Mouse (Mus musculus) lung, postnatal 36 days (tissue): ENCODE measurements around the gene Asap3.

Experiments
- DNase-seq: peaks from one replicate; pipeline ENCODE4 v3.0.0; 2022; ENCODE audit warnings: mixed read lengths

The Asap3 gene

GRCm38 (mm10) chr4:136259916-136260315 lies 53.8 kb downstream of the Asap3 start:
- no peak for DNase-seq

DNA sequence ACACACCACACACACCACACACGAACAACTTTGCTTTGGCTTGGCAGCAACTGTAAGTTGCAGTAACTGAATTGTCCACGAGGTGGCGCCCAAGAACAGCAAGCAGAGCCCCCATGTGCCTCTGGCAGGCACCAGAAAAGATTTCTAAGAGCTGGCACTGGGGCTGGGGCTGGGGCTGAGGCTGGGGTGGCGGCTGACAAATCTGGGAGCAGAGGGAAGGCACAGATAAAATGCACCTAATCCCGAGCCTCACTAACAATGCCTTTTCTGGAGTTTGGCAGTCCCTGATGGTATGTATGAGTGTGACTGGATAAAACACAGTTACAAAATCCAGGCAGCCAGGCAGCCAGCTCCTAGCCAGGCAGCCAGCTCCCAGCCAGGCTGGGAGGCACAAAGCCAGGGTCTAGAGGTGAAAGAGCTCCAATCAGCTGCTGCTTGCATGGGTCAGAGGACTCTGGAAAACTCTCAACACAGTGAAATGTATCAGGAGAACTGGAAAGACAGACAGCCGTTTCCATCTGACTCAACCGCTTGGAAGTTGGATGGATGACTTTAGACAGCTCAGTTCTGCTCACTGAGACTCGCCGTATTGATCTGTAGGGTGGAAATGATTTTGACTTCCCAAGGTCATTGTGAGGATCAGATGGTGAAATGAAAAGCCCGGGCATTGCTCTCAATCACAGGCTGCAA lies 54.5 kb downstream of the Asap3 start:
- peak; percentile 89 for DNase-seq

DNA sequence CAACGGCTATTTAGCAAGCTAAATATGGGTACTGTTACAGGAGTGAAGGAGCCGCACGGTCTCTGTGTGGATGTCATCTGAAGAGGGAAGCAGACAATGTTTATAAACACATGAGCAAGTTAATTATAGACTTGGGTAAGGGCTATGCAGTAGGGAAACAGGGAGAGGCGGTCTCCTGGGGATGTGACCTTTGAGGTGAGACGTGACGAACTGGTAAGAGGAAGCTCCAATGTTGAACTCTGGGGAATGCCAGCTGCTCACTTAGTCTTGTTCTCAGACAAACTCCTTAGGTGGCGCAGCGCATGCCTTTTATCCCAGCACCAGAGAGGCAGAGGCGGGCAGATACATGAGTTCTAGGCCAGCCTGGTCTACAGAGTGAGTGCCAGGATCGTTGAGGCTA lies 55.7 kb downstream of the Asap3 start:
- DNase-seq = peak; percentile 16

GRCm38 (mm10) chr4:136263555-136263954 lies 57.4 kb downstream of the Asap3 start:
- no peak for DNase-seq

DNA sequence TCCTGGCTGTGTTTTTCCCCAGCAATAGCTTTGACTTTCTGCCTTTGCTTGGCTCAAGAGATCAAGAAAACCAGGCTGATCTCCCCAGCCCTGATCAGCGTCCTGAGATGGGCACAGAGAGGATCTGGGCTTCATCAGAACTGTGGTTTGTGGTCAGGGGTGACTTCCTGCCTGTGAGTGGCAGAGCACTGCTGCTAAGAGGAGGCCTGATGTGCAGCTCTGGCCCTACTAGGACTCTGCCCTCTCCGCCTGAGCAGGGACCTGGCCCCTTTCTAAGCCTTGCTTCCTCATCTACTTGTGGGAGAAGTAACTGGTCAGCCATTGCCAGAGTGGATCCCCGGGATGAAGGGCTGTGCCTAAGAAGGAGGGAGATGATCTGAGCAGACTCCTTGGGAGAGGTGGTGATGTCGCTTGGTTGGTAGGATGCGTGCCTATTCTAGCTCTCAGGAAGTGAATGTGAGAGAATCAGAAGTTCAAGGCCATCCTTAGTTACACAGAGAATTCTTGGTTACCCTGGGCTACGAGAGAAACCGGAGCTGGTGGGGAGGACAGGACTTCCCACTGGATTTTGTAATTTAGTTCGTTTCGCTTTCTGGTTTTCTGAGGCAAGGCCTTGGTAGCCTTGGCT lies 60.7 kb downstream of the Asap3 start:
- DNase-seq = peak; percentile 55

DNA sequence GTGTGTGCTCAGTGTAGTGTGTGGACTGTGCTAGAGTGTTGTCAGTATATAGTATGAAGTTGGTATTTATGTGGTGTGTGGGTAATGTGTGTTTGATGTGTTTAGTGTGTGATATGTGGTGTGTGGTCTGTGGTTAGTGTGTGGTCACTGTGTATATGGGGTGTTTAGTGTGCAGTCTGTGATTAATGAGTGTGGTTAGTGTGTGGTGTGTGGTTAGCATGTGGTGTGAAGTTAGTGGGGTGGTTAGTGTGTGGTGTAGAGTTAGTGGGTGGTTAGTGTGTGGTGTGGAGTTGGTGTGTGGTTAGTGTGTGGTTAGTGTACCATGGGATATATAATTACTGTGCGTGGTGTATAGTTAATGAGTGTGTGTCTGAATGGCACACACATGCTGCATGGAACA lies 62.7 kb downstream of the Asap3 start:
- no peak for DNase-seq

- DNase-seq = no peak
Observed at GRCm38 (mm10) chr4:136270648-136271047, 64.5 kb downstream of the Asap3 start.

DNA sequence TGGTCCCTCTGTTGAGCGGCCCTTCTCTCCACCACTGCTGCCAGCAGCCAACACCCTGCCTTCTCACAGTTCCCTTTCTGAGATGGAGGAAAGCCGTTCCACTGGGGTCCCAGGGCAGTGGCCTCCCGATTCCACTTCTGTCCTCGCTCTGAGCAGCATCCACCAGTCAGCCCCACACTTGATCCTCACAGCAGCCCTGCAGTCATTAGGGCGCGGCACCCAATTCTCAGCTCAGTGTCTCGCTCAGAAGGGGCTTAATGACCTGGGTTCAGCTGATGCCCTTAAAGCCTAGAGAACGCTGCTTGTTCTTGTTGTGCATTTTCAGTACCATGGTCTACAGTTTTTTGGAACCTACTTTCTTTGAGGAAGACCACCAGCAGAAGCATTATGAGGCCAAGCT lies 74.9 kb downstream of the Asap3 start:
- no peak for DNase-seq

GRCm38 (mm10) chr4:136281611-136282010 lies 75.4 kb downstream of the Asap3 start:
- no peak for DNase-seq

GRCm38 (mm10) chr4:136282621-136283480 lies 76.7 kb downstream of the Asap3 start:
- DNase-seq = peak; percentile 32

- DNase-seq = no peak
Observed at GRCm38 (mm10) chr4:136283783-136284182, 77.6 kb downstream of the Asap3 start.

DNA sequence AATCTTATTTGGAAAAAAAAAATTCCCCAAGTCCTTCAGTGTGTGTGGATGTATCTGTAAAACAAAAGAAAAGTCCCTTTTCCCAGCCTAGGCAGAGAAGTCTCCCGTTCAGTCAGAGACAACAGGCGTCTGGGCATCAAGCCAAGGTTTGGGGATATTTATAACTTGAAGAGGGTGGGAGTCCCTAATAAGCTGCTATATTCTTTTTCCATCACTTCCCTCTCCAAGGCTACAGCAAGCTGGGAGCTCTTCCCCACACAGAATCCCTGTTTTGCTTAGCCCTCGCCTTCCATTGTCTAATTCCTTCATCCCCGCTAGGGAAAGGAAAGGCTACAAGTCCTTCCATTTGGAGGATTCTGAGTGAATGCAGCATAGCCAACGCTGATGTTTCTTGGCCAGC lies 78.3 kb downstream of the Asap3 start, which contains the start of gene Zfp46:
Gene Zfp46 (plus strand): TSS at position 229 of the 400 bp plus-strand sequence.
- DNase-seq = peak; percentile 89

- DNase-seq = peak; percentile 11
Observed at GRCm38 (mm10) chr4:136284891-136285290, 78.7 kb downstream of the Asap3 start.

GRCm38 (mm10) chr4:136285348-136285810 lies 79.2 kb downstream of the Asap3 start:
- peak; percentile 98 for DNase-seq

GRCm38 (mm10) chr4:136285811-136286371 lies 79.7 kb downstream of the Asap3 start:
- DNase-seq = peak; percentile 98

DNA sequence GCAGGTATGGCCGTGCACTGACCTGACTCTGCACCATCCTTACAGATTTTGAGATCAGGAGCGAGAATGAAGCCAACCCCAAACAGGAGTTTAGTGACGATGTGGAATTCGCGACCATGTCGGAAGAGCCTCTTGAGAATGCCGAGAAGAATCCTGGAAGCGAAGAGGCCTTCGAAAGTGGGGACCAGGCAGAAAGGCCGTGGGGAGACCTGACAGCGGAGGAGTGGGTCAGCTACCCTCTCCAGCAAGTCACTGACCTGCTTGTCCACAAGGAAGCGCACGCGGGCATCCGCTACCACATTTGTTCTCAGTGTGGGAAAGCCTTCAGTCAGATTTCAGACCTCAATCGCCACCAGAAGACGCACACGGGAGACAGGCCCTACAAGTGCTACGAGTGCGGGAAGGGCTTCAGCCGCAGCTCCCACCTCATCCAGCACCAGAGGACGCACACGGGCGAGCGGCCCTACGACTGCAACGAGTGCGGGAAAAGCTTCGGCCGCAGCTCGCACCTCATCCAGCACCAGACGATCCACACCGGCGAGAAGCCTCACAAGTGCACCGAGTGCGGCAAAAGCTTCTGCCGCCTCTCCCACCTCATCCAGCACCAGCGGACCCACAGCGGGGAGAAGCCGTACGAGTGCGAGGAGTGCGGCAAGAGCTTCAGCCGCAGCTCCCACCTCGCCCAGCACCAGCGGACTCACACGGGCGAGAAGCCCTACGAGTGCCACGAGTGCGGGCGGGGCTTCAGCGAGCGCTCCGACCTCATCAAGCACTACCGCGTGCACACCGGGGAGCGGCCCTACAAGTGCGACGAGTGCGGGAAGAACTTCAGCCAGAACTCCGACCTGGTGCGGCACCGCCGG lies 84.0 kb downstream of the Asap3 start:
- DNase-seq = no peak

DNA sequence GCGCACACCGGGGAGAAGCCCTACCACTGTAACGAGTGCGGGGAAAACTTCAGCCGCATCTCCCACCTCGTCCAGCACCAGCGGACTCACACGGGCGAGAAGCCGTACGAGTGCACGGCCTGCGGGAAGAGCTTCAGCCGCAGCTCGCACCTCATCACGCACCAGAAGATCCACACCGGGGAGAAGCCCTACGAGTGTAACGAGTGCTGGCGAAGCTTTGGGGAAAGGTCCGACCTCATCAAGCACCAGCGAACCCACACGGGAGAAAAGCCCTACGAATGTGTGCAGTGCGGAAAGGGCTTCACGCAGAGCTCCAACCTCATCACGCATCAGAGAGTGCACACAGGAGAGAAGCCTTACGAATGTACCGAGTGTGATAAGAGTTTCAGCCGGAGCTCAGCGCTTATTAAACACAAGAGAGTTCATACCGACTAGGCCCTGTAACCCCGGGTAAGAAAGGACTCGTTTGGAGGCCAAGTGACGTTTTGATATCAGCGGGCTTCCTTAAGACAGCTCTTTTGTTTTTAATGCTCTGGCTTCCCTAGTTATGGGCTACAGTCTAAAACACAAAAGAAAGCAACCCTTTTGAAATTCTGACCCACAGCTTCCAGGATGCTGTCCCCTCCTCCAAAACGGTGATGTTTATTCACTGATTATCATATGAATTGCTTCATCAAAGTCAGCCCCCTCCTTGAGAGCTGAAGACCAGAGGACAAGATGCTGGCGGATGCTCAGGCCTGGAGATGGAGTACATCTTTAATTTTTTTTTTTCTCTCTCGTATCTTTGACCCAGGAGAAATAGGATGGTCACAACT lies 84.8 kb downstream of the Asap3 start:
- DNase-seq = no peak

GRCm38 (mm10) chr4:136291692-136292091 lies 85.5 kb downstream of the Asap3 start:
- DNase-seq = no peak
